Mouse (Mus musculus): ENCODE results near the gene Gm20425.
A peak's percentile ranks its signal among the peaks of the same experiment; 100 is the strongest.

DNA sequence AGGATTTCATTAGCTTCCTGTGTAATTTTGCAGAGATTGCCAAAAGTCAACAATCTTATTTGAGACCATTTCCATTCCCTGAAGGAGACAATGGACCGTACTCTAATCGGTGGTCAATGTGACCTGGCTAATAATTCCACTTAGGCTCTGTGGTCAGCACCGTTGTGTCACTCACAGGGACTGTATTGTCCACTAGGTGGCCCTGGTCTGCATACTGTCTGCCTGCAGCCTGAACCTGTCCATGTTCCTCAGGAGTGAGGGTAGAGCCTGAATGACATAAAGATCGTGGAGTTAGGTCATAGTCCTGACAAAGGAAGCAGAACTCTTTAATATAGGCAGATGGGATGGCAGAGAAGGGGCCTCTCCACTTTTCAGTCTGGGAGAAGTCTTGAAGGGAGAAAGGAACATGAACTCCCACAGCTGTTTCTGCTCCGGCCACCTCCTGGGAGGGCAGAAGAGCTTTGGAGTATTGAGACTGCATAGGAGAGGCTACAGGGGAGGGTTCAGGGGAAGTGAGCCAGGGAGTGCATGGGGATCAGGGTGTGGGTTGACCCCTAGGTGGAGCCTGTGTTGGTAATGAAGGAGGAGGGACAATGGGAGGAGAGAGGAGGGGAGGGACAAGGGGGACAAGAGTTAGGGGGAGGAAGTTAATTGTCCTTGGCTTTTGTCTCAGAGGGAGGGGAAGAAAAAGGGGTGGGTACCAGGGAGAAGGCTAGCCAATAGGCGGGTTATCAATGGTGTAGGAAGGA is 55.2 kb downstream of the Gm20425 start:
- TF ChIP-seq CTCF (conservative IDR thresholded peaks at IDR 0.05; ENCODE audit: low read length) = peak; percentile 21; the same call in 1 of the 2 replicates
- no peak for TF ChIP-seq POU5F1 (IDR thresholded peaks at IDR 0.05; ENCODE audit: borderline replicate concordance, low read length)
